Comparison of ENCODE assay signal across 17 mouse cellular contexts in the genomic region with DNA sequence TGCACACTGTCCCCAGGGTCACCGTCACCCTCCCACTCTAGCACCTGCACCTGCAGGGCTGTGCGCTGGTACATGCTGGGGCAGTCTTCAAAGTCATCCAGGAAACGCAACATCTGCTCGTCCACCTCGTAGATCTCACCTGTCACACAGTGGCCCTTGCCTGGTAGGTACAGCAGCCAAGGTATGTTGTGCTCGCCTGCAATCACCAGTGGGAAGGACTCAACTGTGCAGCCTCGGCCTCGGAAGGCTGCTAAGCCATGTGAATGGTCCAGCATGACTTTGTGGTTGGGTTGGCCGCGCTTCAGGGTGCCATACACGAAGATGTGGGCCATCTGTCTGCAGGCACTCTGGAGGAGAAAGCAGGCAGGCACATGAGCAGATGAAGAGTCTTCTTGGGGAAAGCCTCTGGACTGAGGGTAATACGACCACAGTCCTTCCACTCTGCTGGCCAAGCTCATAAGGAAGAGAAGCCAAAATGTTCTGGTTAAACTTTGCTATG.
"Had no signal": no experiment of that assay in that cellular context is flagged by ENCODE, and none has a peak within 500 bp of the region (broad histone marks: within the 10 kb centered on the region; RNA-seq: fewer than 3 reads in every experiment).

No protein-coding gene starts in this region.

- ATAC-seq: midbrain, embryonic 15.5 days had no signal

- H3K4me3 ChIP-seq: lung, embryonic 15.5 days; midbrain, embryonic 12.5 days; midbrain, embryonic 15.5 days; neural tube, embryonic 12.5 days; neural tube, embryonic 15.5 days; stomach, embryonic 15.5 days had no signal

- H3K36me3 ChIP-seq: lung, embryonic 15.5 days; midbrain, embryonic 12.5 days; midbrain, embryonic 15.5 days; stomach, embryonic 15.5 days had no signal

- H3K9ac ChIP-seq: liver, embryonic 14.5 days; lung, embryonic 15.5 days; midbrain, embryonic 12.5 days; midbrain, embryonic 15.5 days; neural tube, embryonic 12.5 days; neural tube, embryonic 15.5 days; stomach, embryonic 15.5 days had no signal

- H3K27me3 ChIP-seq: lung, embryonic 15.5 days; midbrain, embryonic 12.5 days; midbrain, embryonic 15.5 days; neural tube, embryonic 12.5 days; neural tube, embryonic 15.5 days; stomach, embryonic 15.5 days had no signal

- H3K4me1 ChIP-seq: lung, embryonic 15.5 days; midbrain, embryonic 12.5 days; midbrain, embryonic 15.5 days; neural tube, embryonic 12.5 days; neural tube, embryonic 15.5 days; stomach, embryonic 15.5 days had no signal

- H3K9me3 ChIP-seq: lung, embryonic 15.5 days; midbrain, embryonic 12.5 days; midbrain, embryonic 15.5 days; neural tube, embryonic 12.5 days; neural tube, embryonic 15.5 days; stomach, embryonic 15.5 days had no signal

- H3K4me2 ChIP-seq: lung, embryonic 15.5 days; midbrain, embryonic 12.5 days; midbrain, embryonic 15.5 days; neural tube, embryonic 12.5 days; neural tube, embryonic 15.5 days; stomach, embryonic 15.5 days had no signal

- DNase-seq: kidney, adult 9 months; kidney, postnatal 14 days; kidney, postnatal 4 days; lung, adult 18-20 months; lung, postnatal 10 days; lung, postnatal 36 days; retina, postnatal 1 day; right cerebral cortex, postnatal 25 days; spleen, adult 18-20 months; thymus, postnatal 25 days had no signal

- H3K27ac ChIP-seq: liver, embryonic 14.5 days; lung, embryonic 15.5 days; midbrain, embryonic 12.5 days; midbrain, embryonic 15.5 days; neural tube, embryonic 12.5 days; neural tube, embryonic 15.5 days; stomach, embryonic 15.5 days had no signal
